8 mouse cellular contexts compared by ENCODE assay signal in the genomic region with DNA sequence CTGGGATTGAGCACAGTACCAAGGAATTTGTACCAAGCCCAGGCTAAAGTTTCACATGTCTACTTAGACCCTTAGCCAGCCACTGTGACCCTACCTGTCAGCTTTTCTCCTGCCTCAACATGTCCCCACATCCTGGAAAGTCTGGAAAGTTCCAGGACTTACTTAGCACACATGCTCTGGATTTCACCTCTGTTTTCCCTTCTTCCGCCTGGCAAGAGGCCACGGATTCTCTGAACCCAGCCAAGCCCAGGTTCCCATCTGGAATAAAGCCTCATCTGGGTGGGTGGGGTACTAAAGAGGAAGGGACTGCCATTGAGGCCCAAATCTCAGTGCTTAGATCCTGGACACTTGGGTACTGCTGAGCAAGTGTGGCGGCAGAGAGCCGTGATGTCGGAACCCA. TPM values are rescaled to one million over a fixed set of nuclear protein-coding genes. Genes with fewer than 3 reads are reported as not detected.
DNase-seq lines count a peak whose midpoint lies in the region; ATAC-seq lines count a peak whose summit lies in the region.

No protein-coding gene starts in this region.

- H3K27ac ChIP-seq in kidney, embryonic 14.5 days (ENCODE audit: low read depth, low read length): no peak overlapping the region
- no peak overlapping the region for H3K27ac ChIP-seq in neural tube, embryonic 12.5 days

- H3K9me3 ChIP-seq in kidney, embryonic 14.5 days (ENCODE audit: control insufficient read depth, low read length): no peaks in the 10 kb centered on the region
- no peaks in the 10 kb centered on the region for H3K9me3 ChIP-seq in neural tube, embryonic 12.5 days

- ATAC-seq in kidney, embryonic 14.5 days (ENCODE audit: low FRiP score, low TSS enrichment): no peak
- no peak for ATAC-seq in neural tube, embryonic 12.5 days (ENCODE audit: low FRiP score, low read depth)
- no peak for ATAC-seq in frontal cortex, adult (ENCODE audit: low TSS enrichment)

- peak overlapping the region; percentile 71; the same call in 1 of the 2 replicates for H3K9ac ChIP-seq in kidney, embryonic 14.5 days (ENCODE audit: low read depth, low read length)
- H3K9ac ChIP-seq in neural tube, embryonic 12.5 days: peak overlapping the region; percentile 95; the same call in 1 of the 2 replicates

- WGBS in kidney, embryonic 14.5 days: 71% methylated on average over 5 of the region's 5 CpGs
- WGBS in neural tube, embryonic 12.5 days: 90% methylated on average over 5 of the region's 5 CpGs

- peak overlapping the region; percentile 71 for H3K4me2 ChIP-seq in kidney, embryonic 14.5 days (replicated peaks; ENCODE audit: low read depth, low read length)
- peak overlapping the region; percentile 90 for H3K4me2 ChIP-seq in neural tube, embryonic 12.5 days (replicated peaks)

- no peaks in the 10 kb centered on the region for H3K36me3 ChIP-seq in kidney, embryonic 14.5 days (ENCODE audit: control insufficient read depth, insufficient read depth, low read length)
- H3K36me3 ChIP-seq in neural tube, embryonic 12.5 days: no peaks in the 10 kb centered on the region

- no peaks in the 10 kb centered on the region for H3K27me3 ChIP-seq in kidney, embryonic 14.5 days (ENCODE audit: control insufficient read depth, insufficient read depth, low read length)
- H3K27me3 ChIP-seq in neural tube, embryonic 12.5 days (replicated peaks): no peaks in the 10 kb centered on the region

- peak overlapping the region; percentile 64; the same call in 1 of the 2 replicates for H3K4me3 ChIP-seq in kidney, embryonic 14.5 days (ENCODE audit: low read length)
- H3K4me3 ChIP-seq in neural tube, embryonic 12.5 days: peak overlapping the region; percentile 87; the same call in 1 of the 2 replicates

- H3K4me1 ChIP-seq in kidney, embryonic 14.5 days (ENCODE audit: control insufficient read depth, insufficient read depth, low read length): peaks cover 61% of the 10 kb centered on the region
- H3K4me1 ChIP-seq in neural tube, embryonic 12.5 days: peaks cover 54% of the 10 kb centered on the region

- DNase-seq in lung, adult 18-20 months: peak; percentile 24 to 32
- no peak for DNase-seq in lung, postnatal 36 days
- peak; percentile 48 to 62 for DNase-seq in heart, adult 9 months (ENCODE audit: low spot score in 2 of 2)
- no peak for DNase-seq in frontal cortex, postnatal 14 days (ENCODE audit: low spot score in 2 of 2)
- no peak for DNase-seq in cerebellum, postnatal 36 days

RNA-seq across cellular contexts. Expression of gene Fam102a, which starts 2.8 kb away (rescaled TPM):
- polyA plus RNA-seq in kidney, embryonic 14.5 days (2014; fragmentation: Nextera tagmentation; extraction: Ambion mirVana): 12.2 and 16.9 TPM in 2 replicates
- polyA plus RNA-seq in neural tube, embryonic 12.5 days (2016; fragmentation: Nextera tagmentation; extraction: Ambion mirVana): 11.5 and 14.4 TPM in 2 replicates

RNA-seq across cellular contexts. Expression of gene Dpm2, which starts 32.7 kb away (rescaled TPM):
- polyA plus RNA-seq in kidney, embryonic 14.5 days (2014; fragmentation: Nextera tagmentation; extraction: Ambion mirVana): 105 and 126 TPM in 2 replicates
- polyA plus RNA-seq in neural tube, embryonic 12.5 days (2016; fragmentation: Nextera tagmentation; extraction: Ambion mirVana): 121 and 124 TPM in 2 replicates

RNA-seq across cellular contexts. Expression of gene Pip5kl1, which starts 36.7 kb away (rescaled TPM):
- polyA plus RNA-seq in kidney, embryonic 14.5 days (2014; fragmentation: Nextera tagmentation; extraction: Ambion mirVana): 1.8 and 2.3 TPM in 2 replicates
- 3.9 and 4.0 TPM in 2 replicates for polyA plus RNA-seq in neural tube, embryonic 12.5 days (2016; fragmentation: Nextera tagmentation; extraction: Ambion mirVana)

RNA-seq across cellular contexts. Expression of gene 9430097D07Rik, which starts 37.5 kb away (rescaled TPM):
- polyA plus RNA-seq in kidney, embryonic 14.5 days (2014; fragmentation: Nextera tagmentation; extraction: Ambion mirVana): 0.14 TPM in 1 of 2 replicates, not detected in the other
- 0.25 and 0.69 TPM in 2 replicates for polyA plus RNA-seq in neural tube, embryonic 12.5 days (2016; fragmentation: Nextera tagmentation; extraction: Ambion mirVana)

RNA-seq across cellular contexts. Expression of gene St6galnac4, which starts 49.0 kb away (rescaled TPM):
- polyA plus RNA-seq in kidney, embryonic 14.5 days (2014; fragmentation: Nextera tagmentation; extraction: Ambion mirVana): 15.6 and 20.0 TPM in 2 replicates
- 20.4 and 21.4 TPM in 2 replicates for polyA plus RNA-seq in neural tube, embryonic 12.5 days (2016; fragmentation: Nextera tagmentation; extraction: Ambion mirVana)

Comparison
In these comparisons a context has a peak if more than half of its experiments do, and no peak if none do; other contexts are left out.
1. DNase-seq: peak in lung, adult 18-20 months (2 of 2) and heart, adult 9 months (2 of 2); none in lung, postnatal 36 days (single experiment), frontal cortex, postnatal 14 days (0 of 2) and cerebellum, postnatal 36 days (0 of 2).